Mouse (Mus musculus): ENCODE results near the gene Dennd2c. TPM values are rescaled to one million over a fixed set of nuclear protein-coding genes. Genes with fewer than 3 reads are reported as not detected.

Gene Dennd2c
- 1.3 and 2.2 TPM in 2 replicates for polyA plus RNA-seq (2012; rRNA removed)

GRCm38 (mm10) chr3:103102454-103103390, at the start of gene Dennd2c:
Gene Dennd2c, plus strand, starts transcription at chr3:103102604.

GRCm38 (mm10) chr3:103058207-103059157, 43.9 kb upstream of the Dennd2c start, which contains the start of gene Nras:
Gene Nras, plus strand, starts transcription at chr3:103058285.

GRCm38 (mm10) chr3:103073771-103074170, 28.6 kb upstream of the Dennd2c start, which contains the start of gene Ampd1:
Gene Ampd1, plus strand, starts transcription at chr3:103074014.

GRCm38 (mm10) chr3:103171505-103172267, 69.3 kb downstream of the Dennd2c start, which contains the start of gene Bcas2:
Gene Bcas2, plus strand, starts transcription at chr3:103171655.

Other genes starting within 250 kb of the Dennd2c start
- not detected in 2 replicates for gene Sycp1, start 166.5 kb upstream of the Dennd2c start, polyA plus RNA-seq (2012; rRNA removed)
- 0.11 and 0.23 TPM in 2 replicates for gene Nr1h5, start 138.5 kb upstream of the Dennd2c start, polyA plus RNA-seq (2012; rRNA removed)
- 48.2 and 50.7 TPM in 2 replicates for gene Sike1, start 106.9 kb upstream of the Dennd2c start, polyA plus RNA-seq (2012; rRNA removed)
- 96.0 and 105 TPM in 2 replicates for gene Csde1, start 82.2 kb upstream of the Dennd2c start, polyA plus RNA-seq (2012; rRNA removed)
- 69.9 and 72.5 TPM in 2 replicates for gene Nras, start 44.3 kb upstream of the Dennd2c start, polyA plus RNA-seq (2012; rRNA removed)
- gene Ampd1, start 28.6 kb upstream of the Dennd2c start, polyA plus RNA-seq (2012; rRNA removed), result 0.11 and 2.7 TPM in 2 replicates
- 185 and 198 TPM in 2 replicates for gene Bcas2, start 69.1 kb downstream of the Dennd2c start, polyA plus RNA-seq (2012; rRNA removed)
- gene Trim33, start 176.7 kb downstream of the Dennd2c start, polyA plus RNA-seq (2012; rRNA removed), result 26.6 and 29.5 TPM in 2 replicates